Mouse (Mus musculus) left cerebral cortex, adult 11 months (tissue): ENCODE measurements around the gene Neurod2.

Experiments
- DNase-seq: peaks from one replicate; pipeline ENCODE4 v3.0.0; 2022; ENCODE audit warnings: low spot score

Neurod2 gene

GRCm38 (mm10) chr11:98317479-98317878 is 12.0 kb downstream of the Neurod2 start:
- DNase-seq, result no peak

GRCm38 (mm10) chr11:98313790-98314323 is 15.6 kb downstream of the Neurod2 start:
- no peak for DNase-seq

GRCm38 (mm10) chr11:98298484-98299205 is 30.8 kb downstream of the Neurod2 start:
- DNase-seq, result no peak

GRCm38 (mm10) chr11:98297778-98298177 is 31.7 kb downstream of the Neurod2 start:
- no peak for DNase-seq

- DNase-seq, result no peak
These were observed 32.5 kb downstream of the Neurod2 start for GRCm38 (mm10) chr11:98296916-98297315.

- no peak for DNase-seq
These were observed 33.2 kb downstream of the Neurod2 start for GRCm38 (mm10) chr11:98296277-98296676.

- DNase-seq, result no peak
These were observed 34.3 kb downstream of the Neurod2 start for GRCm38 (mm10) chr11:98295013-98295585.

- peak; percentile 49 for DNase-seq
These were observed 35.0 kb downstream of the Neurod2 start for GRCm38 (mm10) chr11:98294188-98295012.

GRCm38 (mm10) chr11:98293070-98293469 is 36.4 kb downstream of the Neurod2 start:
- no peak for DNase-seq

- DNase-seq, result no peak
These were observed 38.5 kb downstream of the Neurod2 start for GRCm38 (mm10) chr11:98290906-98291305.

- DNase-seq, result no peak
These were observed 39.6 kb downstream of the Neurod2 start for GRCm38 (mm10) chr11:98289873-98290272.

GRCm38 (mm10) chr11:98287961-98288360 is 41.5 kb downstream of the Neurod2 start:
- DNase-seq, result no peak

- DNase-seq, result no peak
These were observed 41.9 kb downstream of the Neurod2 start for GRCm38 (mm10) chr11:98287531-98287930.

GRCm38 (mm10) chr11:98285368-98285767 is 44.1 kb downstream of the Neurod2 start:
- DNase-seq, result no peak

- no peak for DNase-seq
These were observed 45.2 kb downstream of the Neurod2 start for GRCm38 (mm10) chr11:98284230-98284629.

GRCm38 (mm10) chr11:98283740-98284139 is 45.7 kb downstream of the Neurod2 start:
- DNase-seq, result no peak
